In genomic region chr15:96494279-96494678, GRCm38 (mm10) we compare ENCODE assay signal across 23 mouse cellular contexts. TPM values are rescaled to one million over a fixed set of nuclear protein-coding genes. Genes with fewer than 3 reads are reported as not detected.
DNase-seq lines count a peak whose midpoint lies in the region; ATAC-seq and TF ChIP-seq lines count a peak whose summit lies in the region.
"Had no signal": no experiment of that assay in that cellular context is flagged by ENCODE, and none has a peak within 500 bp of the region (broad histone marks: within the 10 kb centered on the region; RNA-seq: fewer than 3 reads in every experiment).

No protein-coding gene starts in this region.

- no peaks in the 10 kb centered on the region for H3K79me2 ChIP-seq in heart, adult 2 months (replicated peaks; ENCODE audit: control insufficient read depth, insufficient read depth, low read length)
- H3K79me2 ChIP-seq in liver, adult 2 months (ENCODE audit: control insufficient read depth, insufficient read depth, low read length): no peaks in the 10 kb centered on the region

- DNase-seq in heart, adult 11 months: peak; percentile 68
- no peak for DNase-seq in heart, adult 2 months
- DNase-seq in liver, adult 2 months (ENCODE audit: extremely low read depth, low read depth, low spot score): peak; percentile 73
- no peak for DNase-seq in liver, embryonic 11.5 days (ENCODE audit: low spot score)
- DNase-seq in yolk sac, embryonic 10.5 days (ENCODE audit: low spot score): peak; percentile 21
- DNase-seq: adrenal gland, adult 2 months; adrenal gland, postnatal 14 days; cerebellum, adult 11-12 months; cerebellum, adult 8-10 months; cerebellum, postnatal 10 days; cerebellum, postnatal 36 days; embryo, embryonic 11 days; gastrocnemius, postnatal 25 days had no signal

- H3K9ac ChIP-seq in heart, adult 2 months (ENCODE audit: low read depth, low read length): no peak overlapping the region
- H3K9ac ChIP-seq in liver, adult 2 months (ENCODE audit: low read depth, low read length): no peak overlapping the region
- H3K9ac ChIP-seq in liver, embryonic 11.5 days (ENCODE audit: low read depth, low read length): no peak overlapping the region
- no peak overlapping the region for H3K9ac ChIP-seq in ES-Bruce4 (ENCODE audit: low read depth, poor library complexity, severe bottlenecking)
- H3K9ac ChIP-seq in hindbrain, embryonic 16.5 days (ENCODE audit: low read depth, low read length): no peak overlapping the region
- H3K9ac ChIP-seq: embryonic facial prominence, embryonic 13.5 days; forebrain, embryonic 12.5 days; forebrain, embryonic 15.5 days; hindbrain, embryonic 12.5 days; hindbrain, embryonic 15.5 days had no signal

- peaks cover 5% of the 10 kb centered on the region for H3K9me3 ChIP-seq in liver, embryonic 11.5 days (ENCODE audit: control insufficient read depth, low read length)
- peaks cover 25% of the 10 kb centered on the region for H3K9me3 ChIP-seq in ES-Bruce4 (replicated peaks; ENCODE audit: control insufficient read depth, insufficient read depth, low read length, poor library complexity, severe bottlenecking)
- H3K9me3 ChIP-seq in hindbrain, embryonic 16.5 days (ENCODE audit: control insufficient read depth, low read length): peaks cover 5% of the 10 kb centered on the region; the same call in 1 of the 2 replicates
- H3K9me3 ChIP-seq: forebrain, embryonic 12.5 days; forebrain, embryonic 15.5 days; hindbrain, embryonic 12.5 days; hindbrain, embryonic 15.5 days had no signal

- no peak for TF ChIP-seq POLR2A in heart, adult 2 months (IDR thresholded peaks at IDR 0.05; ENCODE audit: insufficient read depth, low read depth, low read length)
- no peak for TF ChIP-seq POLR2A in liver, adult 2 months (IDR thresholded peaks at IDR 0.05; ENCODE audit: extremely low read depth, insufficient read depth, low read length)
- TF ChIP-seq POLR2A in ES-Bruce4 (IDR thresholded peaks at IDR 0.05; ENCODE audit: insufficient read depth, low read length): no peak

- ATAC-seq in liver, embryonic 11.5 days (replicated peaks; ENCODE audit: low FRiP score): no peak
- no peak for ATAC-seq in hindbrain, embryonic 16.5 days
- ATAC-seq: forebrain, embryonic 15.5 days had no signal

- H3K4me2 ChIP-seq in liver, embryonic 11.5 days: no peak overlapping the region
- no peak overlapping the region for H3K4me2 ChIP-seq in hindbrain, embryonic 16.5 days (ENCODE audit: low read length)
- H3K4me2 ChIP-seq: embryonic facial prominence, embryonic 13.5 days; forebrain, embryonic 12.5 days; forebrain, embryonic 15.5 days; heart, embryonic 11.5 days; hindbrain, embryonic 12.5 days; hindbrain, embryonic 15.5 days had no signal

- no peaks in the 10 kb centered on the region for H3K4me1 ChIP-seq in heart, adult 2 months (ENCODE audit: control insufficient read depth, insufficient read depth, low read length)
- H3K4me1 ChIP-seq in liver, adult 2 months (ENCODE audit: control insufficient read depth, insufficient read depth, low read length): peaks cover 5% of the 10 kb centered on the region
- peaks cover 5% of the 10 kb centered on the region; the same call in 1 of the 2 replicates for H3K4me1 ChIP-seq in liver, embryonic 11.5 days (replicated peaks; ENCODE audit: control insufficient read depth, insufficient read depth, low read length)
- peaks cover 2% of the 10 kb centered on the region for H3K4me1 ChIP-seq in ES-Bruce4 (ENCODE audit: control insufficient read depth, insufficient read depth, low read length)
- H3K4me1 ChIP-seq in hindbrain, embryonic 16.5 days (ENCODE audit: control insufficient read depth, insufficient read depth, low read depth, low read length): no peaks in the 10 kb centered on the region

- WGBS in heart, adult 2 months: 84% methylated on average over 5 of the region's 6 CpGs
- WGBS in liver, adult 2 months: 40% methylated on average over 6 of the region's 6 CpGs
- WGBS in liver, embryonic 11.5 days: 75% methylated on average over 6 of the region's 6 CpGs
- WGBS in hindbrain, embryonic 16.5 days: 83% methylated on average over 6 of the region's 6 CpGs

- intact Hi-C loops in heart, adult 2 months (cut with DNase I): no loop called here

- no peaks in the 10 kb centered on the region for H3K36me3 ChIP-seq in heart, adult 2 months (ENCODE audit: control insufficient read depth, insufficient read depth, low read length)
- H3K36me3 ChIP-seq in liver, adult 2 months (ENCODE audit: control insufficient read depth, insufficient read depth, low read length): no peaks in the 10 kb centered on the region
- H3K36me3 ChIP-seq in liver, embryonic 11.5 days (ENCODE audit: control insufficient read depth, insufficient read depth, low read length): no peaks in the 10 kb centered on the region
- H3K36me3 ChIP-seq in ES-Bruce4 (ENCODE audit: control insufficient read depth, insufficient read depth, low read length, poor library complexity, severe bottlenecking): no peaks in the 10 kb centered on the region
- no peaks in the 10 kb centered on the region for H3K36me3 ChIP-seq in hindbrain, embryonic 16.5 days (ENCODE audit: control insufficient read depth, insufficient read depth, low read length)
- H3K36me3 ChIP-seq: embryonic facial prominence, embryonic 10.5 days; embryonic facial prominence, embryonic 13.5 days; forebrain, embryonic 12.5 days; forebrain, embryonic 15.5 days; hindbrain, embryonic 12.5 days; hindbrain, embryonic 15.5 days had no signal

- no peak for TF ChIP-seq CTCF in heart, adult 2 months (IDR thresholded peaks at IDR 0.05)
- no peak for TF ChIP-seq CTCF in liver, adult 2 months (IDR thresholded peaks at IDR 0.05; ENCODE audit: low read depth, low read length)
- TF ChIP-seq CTCF in ES-Bruce4 (IDR thresholded peaks at IDR 0.05; ENCODE audit: low read depth, low read length): no peak

- no peak for TF ChIP-seq EP300 in heart, adult 2 months (IDR thresholded peaks at IDR 0.05; ENCODE audit: insufficient read depth, low read depth, low read length)
- TF ChIP-seq EP300 in ES-Bruce4 (IDR thresholded peaks at IDR 0.05; ENCODE audit: insufficient read depth, low read depth, low read length): no peak

- no peaks in the 10 kb centered on the region for H3K27me3 ChIP-seq in heart, adult 2 months (ENCODE audit: control insufficient read depth, insufficient read depth, low read length)
- H3K27me3 ChIP-seq in liver, adult 2 months (ENCODE audit: control insufficient read depth, insufficient read depth, low read length): no peaks in the 10 kb centered on the region
- H3K27me3 ChIP-seq in liver, embryonic 11.5 days (replicated peaks; ENCODE audit: control insufficient read depth, insufficient read depth, low read length): no peaks in the 10 kb centered on the region
- no peaks in the 10 kb centered on the region for H3K27me3 ChIP-seq in ES-Bruce4 (ENCODE audit: control insufficient read depth, insufficient read depth, low read length, poor library complexity, severe bottlenecking)
- no peaks in the 10 kb centered on the region for H3K27me3 ChIP-seq in hindbrain, embryonic 16.5 days (replicated peaks; ENCODE audit: control insufficient read depth, insufficient read depth, low read length)
- H3K27me3 ChIP-seq: embryonic facial prominence, embryonic 13.5 days; forebrain, embryonic 12.5 days; forebrain, embryonic 15.5 days; hindbrain, embryonic 12.5 days; hindbrain, embryonic 15.5 days had no signal

- H3K4me3 ChIP-seq in heart, adult 2 months: no peak overlapping the region
- no peak overlapping the region for H3K4me3 ChIP-seq in liver, adult 2 months (ENCODE audit: insufficient read depth, low read depth, low read length)
- no peak overlapping the region for H3K4me3 ChIP-seq in liver, embryonic 11.5 days (ENCODE audit: low read depth, low read length)
- no peak overlapping the region for H3K4me3 ChIP-seq in ES-Bruce4 (ENCODE audit: low read depth, low read length)
- H3K4me3 ChIP-seq in hindbrain, embryonic 16.5 days (ENCODE audit: low read length): no peak overlapping the region
- H3K4me3 ChIP-seq: embryonic facial prominence, embryonic 10.5 days; embryonic facial prominence, embryonic 13.5 days; erythroblast, embryonic 14.5 days; forebrain, embryonic 12.5 days; forebrain, embryonic 15.5 days; hindbrain, embryonic 12.5 days; hindbrain, embryonic 15.5 days had no signal

- no peak overlapping the region for H3K27ac ChIP-seq in heart, adult 2 months
- H3K27ac ChIP-seq in liver, adult 2 months (replicated peaks; ENCODE audit: insufficient read depth, low read depth, low read length): peak overlapping the region; percentile 46; the same call in 1 of the 2 replicates
- H3K27ac ChIP-seq in liver, embryonic 11.5 days (ENCODE audit: low read depth, low read length): no peak overlapping the region
- H3K27ac ChIP-seq in ES-Bruce4 (ENCODE audit: insufficient read depth, low read length): peak overlapping the region; percentile 75
- H3K27ac ChIP-seq in hindbrain, embryonic 16.5 days (ENCODE audit: low read depth, low read length): no peak overlapping the region
- H3K27ac ChIP-seq: embryonic facial prominence, embryonic 13.5 days; forebrain, embryonic 12.5 days; forebrain, embryonic 15.5 days; hindbrain, embryonic 12.5 days; hindbrain, embryonic 15.5 days had no signal

RNA-seq across cellular contexts. Expression of gene Scaf11, which starts 33.6 kb away (rescaled TPM):
- total RNA-seq in heart, adult 2 months (2021): 10 to 100 TPM; 45.9 to 54.0 TPM
- polyA plus RNA-seq in heart, adult 2 months (2012; rRNA removed): 9.6 and 16.8 TPM in 2 replicates
- total RNA-seq in liver, adult 2 months (2014; rRNA removed): 29.2 and 31.1 TPM in 2 replicates
- 10.6 and 12.1 TPM in 2 replicates for polyA plus RNA-seq in liver, adult 2 months (2012; rRNA removed)
- polyA plus RNA-seq in liver, embryonic 11.5 days (2014; fragmentation: Nextera tagmentation; extraction: Ambion mirVana): 105 and 106 TPM in 2 replicates
- polyA plus RNA-seq in ES-Bruce4 (2011; ENCODE audit: insufficient read depth, insufficient read length, low read depth, missing spikeins): 141 and 152 TPM in 2 replicates
- 39.4 and 41.5 TPM in 2 replicates for polyA plus RNA-seq in hindbrain, embryonic 16.5 days (2015; fragmentation: Nextera tagmentation; extraction: Ambion mirVana)

Comparison
In these comparisons a context has a peak if more than half of its experiments do, and no peak if none do; other contexts are left out.
1. DNase-seq: peak in heart, adult 11 months (single experiment), liver, adult 2 months (single experiment) and yolk sac, embryonic 10.5 days (single experiment); none in heart, adult 2 months (0 of 2) and liver, embryonic 11.5 days (single experiment).
2. H3K27ac ChIP-seq: peak in liver, adult 2 months (single experiment) and ES-Bruce4 (single experiment); none in heart, adult 2 months (single experiment), liver, embryonic 11.5 days (single experiment) and hindbrain, embryonic 16.5 days (single experiment).